Mouse (Mus musculus): ENCODE measurements around the gene Sap25. TPM values are rescaled to one million over a fixed set of nuclear protein-coding genes. Genes with fewer than 3 reads are reported as not detected.

Gene Sap25
- total and polyA plus RNA-seq, 3 experiments: 3.0 to 84.6 (median 14.8) TPM

Other genes with a start within 250 kb of the Sap25 start
- gene Zan, start 164.3 kb upstream of the Sap25 start, total RNA-seq (2021): not detected
- 0.01 TPM in 2 replicates for gene Zan, start 164.3 kb upstream of the Sap25 start, polyA plus RNA-seq (2012; rRNA removed)
- 10 to 100 TPM; 23.0 to 31.7 TPM for gene Pop7, start 138.8 kb upstream of the Sap25 start, total RNA-seq (2021)
- 46.9 and 48.7 TPM in 2 replicates for gene Pop7, start 138.8 kb upstream of the Sap25 start, polyA plus RNA-seq (2012; rRNA removed)
- 10 to 100 TPM; 25.4 to 31.0 TPM for gene Gigyf1, start 122.8 kb upstream of the Sap25 start, total RNA-seq (2021)
- 37.1 and 38.0 TPM in 2 replicates for gene Gigyf1, start 122.8 kb upstream of the Sap25 start, polyA plus RNA-seq (2012; rRNA removed)
- gene Epo, start 108.1 kb upstream of the Sap25 start, total RNA-seq (2021): not detected
- gene Epo, start 108.1 kb upstream of the Sap25 start, polyA plus RNA-seq (2012; rRNA removed): not detected in 2 replicates
- gene Gnb2, start 107.8 kb upstream of the Sap25 start, total RNA-seq (2021): 100 to 1,000 TPM; 553 to 611 TPM
- 1,578 and 1,712 TPM in 2 replicates for gene Gnb2, start 107.8 kb upstream of the Sap25 start, polyA plus RNA-seq (2012; rRNA removed)
- gene Actl6b, start 87.8 kb upstream of the Sap25 start, total RNA-seq (2021): 1 to 10 TPM; 2.8 to 5.2 TPM
- 6.0 and 10.0 TPM in 2 replicates for gene Actl6b, start 87.8 kb upstream of the Sap25 start, polyA plus RNA-seq (2012; rRNA removed)
- 1 to 10 TPM; 1.1 to 1.9 TPM for gene Tfr2, start 71.5 kb upstream of the Sap25 start, total RNA-seq (2021)
- 1.9 and 2.4 TPM in 2 replicates for gene Tfr2, start 71.5 kb upstream of the Sap25 start, polyA plus RNA-seq (2012; rRNA removed)
- 10 to 100 TPM; 45.4 to 54.1 TPM for gene Mospd3, start 40.3 kb upstream of the Sap25 start, total RNA-seq (2021)
- 211 TPM in 2 replicates for gene Mospd3, start 40.3 kb upstream of the Sap25 start, polyA plus RNA-seq (2012; rRNA removed)
- 1,000 to 10,000 TPM; 1,014 to 1,197 TPM for gene Pcolce, start 27.6 kb upstream of the Sap25 start, total RNA-seq (2021)
- gene Pcolce, start 27.6 kb upstream of the Sap25 start, polyA plus RNA-seq (2012; rRNA removed): 1,453 and 1,846 TPM in 2 replicates
- 1 to 10 TPM in 1 of 2 experiments, under 1 TPM in 1; 0.89 to 2.6 TPM for gene Fbxo24, start 12.3 kb upstream of the Sap25 start, total RNA-seq (2021)
- gene Fbxo24, start 12.3 kb upstream of the Sap25 start, polyA plus RNA-seq (2012; rRNA removed): 2.5 and 3.3 TPM in 2 replicates
- 10 to 100 TPM; 27.9 to 31.7 TPM for gene Lrch4, start 12.2 kb upstream of the Sap25 start, total RNA-seq (2021)
- 36.7 and 52.7 TPM in 2 replicates for gene Lrch4, start 12.2 kb upstream of the Sap25 start, polyA plus RNA-seq (2012; rRNA removed)
- 1 to 10 TPM; 6.4 to 7.4 TPM for gene Gm20605, start 12.2 kb upstream of the Sap25 start, total RNA-seq (2021)
- 30.4 and 31.4 TPM in 2 replicates for gene Gm20605, start 12.2 kb upstream of the Sap25 start, polyA plus RNA-seq (2012; rRNA removed)
- 10 to 100 TPM in 1 of 2 experiments, 1 to 10 TPM in 1; 9.6 to 14.2 TPM for gene Irs3, start 4.4 kb downstream of the Sap25 start, total RNA-seq (2021)
- 18.9 and 32.8 TPM in 2 replicates for gene Irs3, start 4.4 kb downstream of the Sap25 start, polyA plus RNA-seq (2012; rRNA removed)
- gene Agfg2, start 43.4 kb downstream of the Sap25 start, total RNA-seq (2021): 10 to 100 TPM; 29.2 to 37.6 TPM
- 73.7 and 85.2 TPM in 2 replicates for gene Agfg2, start 43.4 kb downstream of the Sap25 start, polyA plus RNA-seq (2012; rRNA removed)
- gene Nyap1, start 100.3 kb downstream of the Sap25 start, total RNA-seq (2021): 1 to 10 TPM; 2.2 to 6.0 TPM
- gene Nyap1, start 100.3 kb downstream of the Sap25 start, polyA plus RNA-seq (2012; rRNA removed): 7.3 and 8.9 TPM in 2 replicates
- 10 to 100 TPM; 82.9 to 89.9 TPM for gene Tsc22d4, start 104.4 kb downstream of the Sap25 start, total RNA-seq (2021)
- 123 and 136 TPM in 2 replicates for gene Tsc22d4, start 104.4 kb downstream of the Sap25 start, polyA plus RNA-seq (2012; rRNA removed)
- gene Ppp1r35, start 137.5 kb downstream of the Sap25 start, total RNA-seq (2021): 10 to 100 TPM; 16.1 to 40.1 TPM
- 61.5 and 83.6 TPM in 2 replicates for gene Ppp1r35, start 137.5 kb downstream of the Sap25 start, polyA plus RNA-seq (2012; rRNA removed)
- 10 to 100 TPM; 43.9 to 46.4 TPM for gene Mepce, start 146.3 kb downstream of the Sap25 start, total RNA-seq (2021)
- 29.9 and 35.4 TPM in 2 replicates for gene Mepce, start 146.3 kb downstream of the Sap25 start, polyA plus RNA-seq (2012; rRNA removed)
- gene Zcwpw1, start 146.5 kb downstream of the Sap25 start, total RNA-seq (2021): 1 to 10 TPM; 2.0 to 2.2 TPM
- 0.38 and 0.56 TPM in 2 replicates for gene Zcwpw1, start 146.5 kb downstream of the Sap25 start, polyA plus RNA-seq (2012; rRNA removed)
- 1 to 10 TPM; 1.8 to 4.7 TPM for gene Pilra, start 194.9 kb downstream of the Sap25 start, total RNA-seq (2021)
- gene Pilra, start 194.9 kb downstream of the Sap25 start, polyA plus RNA-seq (2012; rRNA removed): 2.0 and 2.5 TPM in 2 replicates
- 1 to 10 TPM; 1.5 TPM for gene Pilrb1, start 216.8 kb downstream of the Sap25 start, total RNA-seq (2021)
- 0.69 and 1.3 TPM in 2 replicates for gene Pilrb1, start 216.8 kb downstream of the Sap25 start, polyA plus RNA-seq (2012; rRNA removed)
- gene Pilrb2, start 230.5 kb downstream of the Sap25 start, total RNA-seq (2021): 1 to 10 TPM in 1 of 2 experiments, under 1 TPM in 1; 0.81 to 1.8 TPM
- gene Pilrb2, start 230.5 kb downstream of the Sap25 start, polyA plus RNA-seq (2012; rRNA removed): 1.1 and 3.8 TPM in 2 replicates

Measured in adrenal gland, adult 2 months (tissue).